Mouse (Mus musculus): ENCODE measurements around the gene Elp1. TPM values are rescaled to one million over a fixed set of nuclear protein-coding genes. Genes with fewer than 3 reads are reported as not detected.

The Elp1 gene
- total and polyA plus RNA-seq, 2 experiments from 2014 or later = 53.6 to 89.2 TPM

DNA sequence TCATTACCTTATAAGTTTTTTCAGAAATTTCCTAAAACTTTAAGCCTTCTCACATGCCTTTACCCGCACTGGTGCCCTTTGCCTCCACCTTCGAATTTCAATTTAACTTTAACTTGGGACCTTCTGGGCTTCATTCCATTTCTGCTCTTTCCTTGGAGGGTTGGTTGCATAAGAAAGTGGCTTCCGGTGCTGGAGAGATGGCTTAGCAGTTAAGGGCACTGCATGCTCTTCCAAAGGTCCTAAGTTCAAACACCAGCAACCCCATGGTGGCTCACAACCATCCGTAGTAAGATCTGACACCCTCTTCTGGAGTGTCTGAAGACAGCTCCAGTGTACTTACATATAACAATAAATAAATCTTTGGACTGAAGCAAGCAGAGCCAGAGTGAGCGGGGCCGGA is 78.9 kb downstream of the Elp1 start:
- Histone ChIP-seq H3K4me2 (ENCODE audit: low read depth, low read length, poor library complexity, severe bottlenecking) (no peak overlapping the region), H3K36me3 (ENCODE audit: insufficient read depth, low read length) (no peaks in the 10 kb centered on the region), H3K9me3 (ENCODE audit: low read length) (peaks cover 5% of the 10 kb centered on the region; the same call in 1 of the 2 replicates), H3K4me3 (ENCODE audit: low read depth, low read length) (no peak overlapping the region), H3K27me3 (ENCODE audit: insufficient read depth, low read length) (no peaks in the 10 kb centered on the region), H3K27ac (ENCODE audit: low read depth, low read length) (no peak overlapping the region), H3K4me1 (ENCODE audit: insufficient read depth, low read length) (no peaks in the 10 kb centered on the region), H3K9ac (replicated peaks; ENCODE audit: low read length, poor library complexity, severe bottlenecking) (no peak overlapping the region)
- WGBS = 90% methylated on average over 6 of the region's 6 CpGs
- DNase-seq (ENCODE audit: low spot score) (no peak), ATAC-seq (ENCODE audit: low FRiP score) (no peak)
- TF ChIP-seq CTCF (IDR thresholded peaks at IDR 0.05) = no peak

DNA sequence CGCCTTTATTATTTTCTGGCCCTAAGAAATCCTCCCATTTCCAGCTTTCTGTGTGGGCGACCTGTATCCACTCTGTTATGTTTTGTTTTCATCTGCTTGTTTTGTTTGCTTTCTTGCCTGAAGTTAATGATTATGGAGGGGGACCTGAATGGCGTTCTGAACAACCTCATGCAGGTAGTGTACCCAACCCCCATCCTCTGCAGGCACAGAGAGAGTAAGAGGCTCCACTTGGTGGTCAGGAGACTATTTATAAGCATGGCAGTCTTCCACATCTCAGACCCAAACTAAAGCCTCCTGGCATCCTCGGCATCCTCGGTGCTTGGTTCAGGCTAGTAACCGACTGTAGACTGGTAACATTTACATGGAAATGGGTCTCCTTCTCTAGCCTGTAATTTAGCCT is 79.8 kb downstream of the Elp1 start:
- no peaks in the 10 kb centered on the region for H3K36me3 ChIP-seq (ENCODE audit: insufficient read depth, low read length)
- no peak for DNase-seq (ENCODE audit: low spot score)
- no peak overlapping the region for H3K4me2 ChIP-seq (ENCODE audit: low read depth, low read length, poor library complexity, severe bottlenecking)

DNA sequence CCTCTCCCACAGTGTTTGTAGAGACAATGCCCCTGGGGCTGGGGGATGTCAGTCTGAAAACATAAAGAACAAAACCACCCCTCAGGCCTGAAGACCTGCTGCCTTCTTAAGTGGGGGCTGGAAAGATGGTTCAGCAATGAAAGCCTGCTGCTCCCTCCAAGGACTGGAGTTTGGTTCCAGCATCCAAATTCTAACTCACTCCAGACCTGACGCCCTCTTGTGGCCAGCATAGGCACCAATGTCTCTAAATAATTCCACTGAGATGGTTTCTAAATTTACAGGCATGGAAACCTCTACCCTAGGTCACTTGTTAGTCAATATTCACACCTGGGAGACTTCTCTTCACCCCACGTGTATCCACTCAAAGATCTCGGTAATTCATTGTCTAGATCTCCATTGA is 80.7 kb downstream of the Elp1 start:
- Histone ChIP-seq H3K27me3 (ENCODE audit: insufficient read depth, low read length) (no peaks in the 10 kb centered on the region), H3K4me1 (ENCODE audit: insufficient read depth, low read length) (no peaks in the 10 kb centered on the region), H3K4me2 (ENCODE audit: low read depth, low read length, poor library complexity, severe bottlenecking) (no peak overlapping the region), H3K4me3 (ENCODE audit: low read depth, low read length) (no peak overlapping the region), H3K36me3 (ENCODE audit: insufficient read depth, low read length) (no peaks in the 10 kb centered on the region), H3K9ac (replicated peaks; ENCODE audit: low read length, poor library complexity, severe bottlenecking) (no peak overlapping the region), H3K9me3 (ENCODE audit: low read length) (no peaks in the 10 kb centered on the region), H3K27ac (ENCODE audit: low read depth, low read length) (no peak overlapping the region)
- TF ChIP-seq CTCF (IDR thresholded peaks at IDR 0.05) = peak; percentile 71
- ATAC-seq (ENCODE audit: low FRiP score) = no peak
- DNase-seq (ENCODE audit: low spot score) = peak; percentile 22
- WGBS = 35% methylated on average over 3 of the region's 3 CpGs

More for the DNA sequence above, 79.8 kb downstream of the Elp1 start:
- Histone ChIP-seq H3K4me1 (ENCODE audit: insufficient read depth, low read length) (no peaks in the 10 kb centered on the region), H3K4me3 (ENCODE audit: low read depth, low read length) (no peak overlapping the region), H3K27ac (ENCODE audit: low read depth, low read length) (no peak overlapping the region), H3K9me3 (ENCODE audit: low read length) (peaks cover under 1% of the 10 kb centered on the region; the same call in 1 of the 2 replicates), H3K9ac (replicated peaks; ENCODE audit: low read length, poor library complexity, severe bottlenecking) (no peak overlapping the region), H3K27me3 (ENCODE audit: insufficient read depth, low read length) (no peaks in the 10 kb centered on the region)
- ATAC-seq (ENCODE audit: low FRiP score) = no peak
- TF ChIP-seq CTCF (IDR thresholded peaks at IDR 0.05) = no peak
- WGBS = 76% methylated on average over 6 of the region's 6 CpGs

DNA sequence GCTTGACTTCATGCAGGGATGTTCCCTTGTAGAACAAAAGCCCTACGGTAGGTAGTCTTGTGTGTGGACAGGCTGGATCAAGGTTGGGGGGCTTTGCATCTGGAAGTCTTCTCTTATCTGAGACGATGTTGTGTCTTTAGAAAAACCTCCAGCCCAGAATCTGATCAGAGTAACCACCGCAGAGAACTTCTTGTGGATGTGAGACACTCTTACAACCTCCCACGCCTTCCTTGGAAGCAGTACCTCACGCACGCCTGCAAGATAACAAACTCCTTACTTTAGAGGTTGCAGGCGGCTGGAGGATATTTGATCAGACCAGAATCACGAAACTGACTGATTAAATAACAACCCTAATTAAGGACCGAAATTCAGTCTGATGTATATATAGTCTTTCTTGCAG is 81.7 kb downstream of the Elp1 start:
- no peak overlapping the region for H3K4me2 ChIP-seq (ENCODE audit: low read depth, low read length, poor library complexity, severe bottlenecking)
- no peaks in the 10 kb centered on the region for H3K27me3 ChIP-seq (ENCODE audit: insufficient read depth, low read length)
- no peaks in the 10 kb centered on the region for H3K36me3 ChIP-seq (ENCODE audit: insufficient read depth, low read length)
- TF ChIP-seq CTCF (IDR thresholded peaks at IDR 0.05) = no peak
- H3K4me3 ChIP-seq (ENCODE audit: low read depth, low read length) = no peak overlapping the region
- ATAC-seq (ENCODE audit: low FRiP score) = no peak
- no peak overlapping the region for H3K27ac ChIP-seq (ENCODE audit: low read depth, low read length)
- no peaks in the 10 kb centered on the region for H3K4me1 ChIP-seq (ENCODE audit: insufficient read depth, low read length)
- 84% methylated on average over 9 of the region's 9 CpGs for WGBS
- no peak overlapping the region for H3K9ac ChIP-seq (replicated peaks; ENCODE audit: low read length, poor library complexity, severe bottlenecking)
- H3K9me3 ChIP-seq (ENCODE audit: low read length) = no peaks in the 10 kb centered on the region
- DNase-seq (ENCODE audit: low spot score) = no peak

GRCm38 (mm10) chr4:56719456-56719855 is 82.7 kb downstream of the Elp1 start:
- H3K4me2 ChIP-seq (ENCODE audit: low read depth, low read length, poor library complexity, severe bottlenecking) = no peak overlapping the region
- no peaks in the 10 kb centered on the region for H3K4me1 ChIP-seq (ENCODE audit: insufficient read depth, low read length)
- H3K27me3 ChIP-seq (ENCODE audit: insufficient read depth, low read length) = no peaks in the 10 kb centered on the region
- H3K4me3 ChIP-seq (ENCODE audit: low read depth, low read length) = no peak overlapping the region
- no peak overlapping the region for H3K9ac ChIP-seq (replicated peaks; ENCODE audit: low read length, poor library complexity, severe bottlenecking)
- no peak for DNase-seq (ENCODE audit: low spot score)
- ATAC-seq (ENCODE audit: low FRiP score) = no peak
- TF ChIP-seq CTCF (IDR thresholded peaks at IDR 0.05) = no peak
- H3K27ac ChIP-seq (ENCODE audit: low read depth, low read length) = 0 out of 2 replicates have a peak overlapping the region, but pooled peaks have one; percentile 12
- WGBS = 59% methylated on average over 9 of the region's 9 CpGs
- no peaks in the 10 kb centered on the region for H3K9me3 ChIP-seq (ENCODE audit: low read length)
- H3K36me3 ChIP-seq (ENCODE audit: insufficient read depth, low read length) = no peaks in the 10 kb centered on the region

DNA sequence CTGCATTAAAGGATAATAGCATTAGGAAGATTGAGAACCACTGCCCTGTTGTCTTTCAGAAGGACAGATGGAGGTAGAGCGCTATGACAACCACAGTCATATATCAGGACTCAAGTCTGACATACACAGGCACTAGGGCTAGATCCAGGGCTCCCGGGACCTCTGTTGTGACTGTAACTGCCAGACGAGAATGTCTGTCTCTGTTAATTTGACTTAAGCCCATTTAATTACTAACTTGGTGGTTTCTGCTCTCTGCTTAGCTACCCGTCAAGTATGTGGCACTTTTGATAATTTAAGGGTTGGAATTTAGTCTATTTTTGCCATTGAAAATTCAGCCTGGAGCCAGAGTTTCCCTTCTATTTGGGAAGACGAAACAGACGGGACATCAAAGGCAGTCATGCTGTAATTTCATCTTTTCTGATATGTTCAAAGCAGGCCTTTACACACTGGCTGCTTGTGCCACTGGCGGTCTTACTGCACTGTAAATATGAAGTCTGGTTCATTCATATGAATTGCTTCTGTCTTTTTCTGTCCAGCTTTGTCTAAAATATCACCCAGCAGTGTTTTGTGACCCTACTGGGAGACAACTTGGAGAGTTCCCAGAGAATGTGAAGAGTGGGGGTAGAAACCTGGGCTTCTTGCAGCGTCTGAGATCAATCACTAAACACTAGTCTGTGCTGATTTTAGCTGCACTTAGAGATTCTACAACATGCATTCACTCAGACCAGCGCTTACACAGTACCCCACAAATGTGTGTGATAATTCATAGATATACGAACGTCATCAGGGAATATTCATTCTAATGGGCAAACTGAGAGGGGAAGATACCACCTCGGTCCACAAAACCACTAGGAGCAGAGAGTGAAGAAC is 83.3 kb downstream of the Elp1 start:
- 53% methylated on average over 12 of the region's 12 CpGs for WGBS
- Histone ChIP-seq H3K36me3 (ENCODE audit: insufficient read depth, low read length) (no peaks in the 10 kb centered on the region), H3K4me2 (ENCODE audit: low read depth, low read length, poor library complexity, severe bottlenecking) (no peak overlapping the region), H3K4me1 (ENCODE audit: insufficient read depth, low read length) (no peaks in the 10 kb centered on the region), H3K9me3 (ENCODE audit: low read length) (no peaks in the 10 kb centered on the region), H3K27me3 (ENCODE audit: insufficient read depth, low read length) (no peaks in the 10 kb centered on the region), H3K27ac (ENCODE audit: low read depth, low read length) (0 out of 2 replicates have a peak overlapping the region, but pooled peaks have one; percentile 12), H3K9ac (replicated peaks; ENCODE audit: low read length, poor library complexity, severe bottlenecking) (no peak overlapping the region), H3K4me3 (ENCODE audit: low read depth, low read length) (no peak overlapping the region)
- TF ChIP-seq CTCF (IDR thresholded peaks at IDR 0.05) = no peak
- DNase-seq (ENCODE audit: low spot score) (no peak), ATAC-seq (ENCODE audit: low FRiP score) (0 out of 2 replicates have a peak, but pooled peaks have one; percentile 41)

All from midbrain, postnatal 0 days (tissue).